Mouse (Mus musculus) testis, adult 2 months (tissue): Measurements from ENCODE around the gene Mapk8ip1. TPM values are rescaled to one million over a fixed set of nuclear protein-coding genes. Genes with fewer than 3 reads are reported as not detected.

Experiments used
- H3K27ac ChIP-seq: fragments of 200-500 bp; 2 replicates; pipeline ENCODE4 v1.5.1; 2012; ENCODE audit warnings: low read depth, low read length; ENCODE audit not compliant: control insufficient read depth, insufficient read depth
- H3K27me3 ChIP-seq: fragments of 200-500 bp; 2 replicates; pipeline ENCODE4 v1.6.1; 2012; ENCODE audit warnings: mild to moderate bottlenecking, low read length, moderate library complexity; ENCODE audit not compliant: control insufficient read depth, insufficient read depth
- H3K36me3 ChIP-seq: fragments of 200-500 bp; 2 replicates; pipeline ENCODE4 v1.6.1; 2012; ENCODE audit warnings: mild to moderate bottlenecking, low read length; ENCODE audit not compliant: control insufficient read depth, insufficient read depth
- H3K4me1 ChIP-seq: fragments of 200-500 bp; 2 replicates; pipeline ENCODE4 v1.6.1; 2012; ENCODE audit warnings: low read length; ENCODE audit not compliant: control insufficient read depth, insufficient read depth
- H3K4me3 ChIP-seq: fragments of 200-500 bp; 2 replicates; pipeline ENCODE4 v1.5.1; 2012; ENCODE audit warnings: low read depth, mild to moderate bottlenecking, low read length, moderate library complexity, mixed read lengths; ENCODE audit not compliant: control insufficient read depth
- CTCF ChIP-seq: fragments of 200-500 bp; IDR thresholded peaks from 2 replicates; pipeline ENCODE4 v1.5.1; 2012; ENCODE audit warnings: low read depth, mild to moderate bottlenecking, inconsistent platforms, low read length, moderate library complexity; ENCODE audit not compliant: control insufficient read depth, insufficient read depth, insufficient replicate concordance
- POLR2A ChIP-seq: fragments of 200-500 bp; IDR thresholded peaks from 2 replicates; pipeline ENCODE4 v1.6.1; 2012; ENCODE audit warnings: low read depth, mild to moderate bottlenecking, inconsistent platforms, low read length, moderate library complexity; ENCODE audit not compliant: control insufficient read depth
- polyA plus RNA-seq: library from polyadenylated mRNA; depleted of rRNA; stranded (reverse); fragments of >200 nt; gene quantifications from 2 replicates; pipeline ENCODE4 v1.2.3, GENCODE M21; 2012

Gene Mapk8ip1
- polyA plus RNA-seq, 1 experiment = 23.2 TPM

- TF ChIP-seq CTCF (no peak), POLR2A (peak; percentile 72; the same call in 1 of the 2 replicates)
- Histone ChIP-seq H3K36me3 (no peaks in the 10 kb centered on the region; the same call in 1 of the 2 replicates), H3K4me3 (peak overlapping the region; percentile 78), H3K27me3 (no peaks in the 10 kb centered on the region), H3K27ac (peak overlapping the region; percentile 46), H3K4me1 (no peaks in the 10 kb centered on the region)
These were observed 18.3 kb downstream of the Mapk8ip1 start for GRCm38 (mm10) chr2:92382759-92383158.

- no peaks in the 10 kb centered on the region for H3K4me1 ChIP-seq
- peak within 1 kb of the TSS; percentile 49 for H3K27ac ChIP-seq
- peak within 1 kb of the TSS; percentile 78 for H3K4me3 ChIP-seq
- no peaks in the 10 kb centered on the region; the same call in 1 of the 2 replicates for H3K36me3 ChIP-seq
- no peak for TF ChIP-seq CTCF
- no peak for TF ChIP-seq POLR2A
- H3K27me3 ChIP-seq = no peaks in the 10 kb centered on the region
These were observed 19.0 kb downstream of the Mapk8ip1 start, which contains the start of gene 1700029I15Rik for GRCm38 (mm10) chr2:92381901-92382588. Gene 1700029I15Rik (plus strand): TSS chr2:92382538.

DNA sequence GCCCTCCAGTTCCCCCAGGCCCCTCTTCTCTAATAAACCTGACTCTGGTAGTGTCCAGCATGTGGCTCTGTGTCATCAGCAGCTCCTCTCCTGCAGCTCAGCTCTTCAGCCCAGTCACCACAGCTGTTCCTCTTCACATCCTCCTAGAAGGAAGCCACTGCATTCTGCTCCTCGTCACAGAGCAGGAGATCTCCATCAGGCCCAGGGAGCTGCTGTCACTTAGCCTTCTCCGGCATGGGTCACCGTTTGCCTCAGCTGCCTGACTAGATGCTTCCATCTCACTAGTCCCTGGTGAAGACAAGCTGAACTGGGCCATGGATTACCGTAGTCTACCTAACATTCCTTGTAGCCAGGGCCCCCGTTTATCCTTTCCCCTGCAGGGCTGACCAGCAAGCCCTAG lies 19.9 kb downstream of the Mapk8ip1 start:
- Histone ChIP-seq H3K27ac (peak overlapping the region; percentile 22; the same call in 1 of the 2 replicates), H3K27me3 (no peaks in the 10 kb centered on the region), H3K4me3 (peak overlapping the region; percentile 78), H3K36me3 (no peaks in the 10 kb centered on the region; the same call in 1 of the 2 replicates), H3K4me1 (peaks cover 2% of the 10 kb centered on the region; the same call in 1 of the 2 replicates)
- TF ChIP-seq POLR2A = no peak
- no peak for TF ChIP-seq CTCF

DNA sequence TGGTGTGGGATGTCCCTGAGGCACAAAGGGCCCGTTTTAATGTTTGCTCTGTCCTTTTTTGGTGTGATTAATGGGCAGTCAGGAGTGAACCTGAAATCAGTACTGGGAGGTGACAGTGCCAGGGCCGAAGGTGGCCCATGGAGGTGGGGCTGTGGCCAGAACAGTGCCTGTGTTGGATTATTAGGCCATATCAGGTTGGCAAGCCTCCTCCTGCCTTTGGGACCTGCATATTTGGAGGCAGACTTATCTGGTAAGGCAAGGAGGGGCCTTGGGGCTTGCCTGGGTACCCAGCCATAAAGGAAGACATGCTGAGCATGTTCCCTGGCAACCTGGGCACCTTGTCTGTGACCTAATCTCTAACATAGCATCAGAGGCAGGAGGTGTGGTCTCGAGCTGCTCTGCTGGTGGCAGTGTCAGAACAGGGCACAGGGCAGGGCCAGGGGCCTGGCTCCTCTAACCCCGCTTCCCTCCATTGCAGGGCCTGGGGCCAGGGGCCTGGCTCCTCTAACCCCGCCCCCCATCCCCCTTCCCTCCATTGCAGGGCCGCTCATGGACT lies 20.5 kb downstream of the Mapk8ip1 start:
- Histone ChIP-seq H3K36me3 (no peaks in the 10 kb centered on the region; the same call in 1 of the 2 replicates), H3K27ac (peak overlapping the region; percentile 46)

DNA sequence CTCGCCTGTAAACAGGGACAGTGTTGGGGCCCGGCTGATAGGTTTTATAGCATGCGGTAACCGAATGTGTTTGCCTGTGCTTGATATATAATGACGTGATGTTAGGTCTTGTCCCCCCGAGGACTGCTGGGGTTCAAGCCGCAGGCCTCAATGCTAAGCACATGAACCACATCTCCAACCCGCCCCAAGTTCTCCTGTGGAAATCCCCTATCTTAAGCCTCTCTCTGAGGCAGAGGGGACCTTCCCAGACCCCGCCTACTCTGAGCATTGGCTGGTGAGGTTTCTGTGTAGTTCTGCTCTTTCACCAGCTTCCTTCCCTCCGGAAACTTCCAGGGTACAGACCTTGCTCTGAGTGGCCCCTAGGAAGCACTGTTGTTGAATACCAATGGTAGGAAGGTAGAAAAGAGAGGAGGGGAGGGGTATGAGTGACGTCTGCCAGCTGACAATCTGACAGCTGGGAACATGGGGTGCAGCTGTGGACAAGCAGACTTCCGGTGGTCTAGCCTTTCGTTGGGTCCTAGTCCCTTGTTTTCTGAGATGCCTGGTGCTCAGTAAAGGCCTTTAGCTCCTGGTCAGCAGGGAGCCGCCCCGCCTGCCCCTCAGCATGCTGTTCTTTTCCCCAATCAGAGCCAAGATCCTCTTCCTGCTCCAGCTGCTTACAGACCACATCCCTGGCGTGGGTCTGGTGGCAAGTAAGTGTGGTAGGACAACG lies 21.1 kb downstream of the Mapk8ip1 start:
- Histone ChIP-seq H3K27me3 (no peaks in the 10 kb centered on the region), H3K4me3 (peak overlapping the region; percentile 78), H3K36me3 (no peaks in the 10 kb centered on the region; the same call in 1 of the 2 replicates), H3K27ac (peak overlapping the region; percentile 46), H3K4me1 (peaks cover 4% of the 10 kb centered on the region)
- TF ChIP-seq POLR2A = no peak
- TF ChIP-seq CTCF = no peak

More for the DNA sequence above, 20.5 kb downstream of the Mapk8ip1 start:
- Histone ChIP-seq H3K4me1 (peaks cover 4% of the 10 kb centered on the region), H3K27me3 (no peaks in the 10 kb centered on the region), H3K4me3 (peak overlapping the region; percentile 78)
- TF ChIP-seq CTCF (no peak), POLR2A (peak; percentile 61; the same call in 1 of the 2 replicates)

- TF ChIP-seq POLR2A = no peak; the same call in 1 of the 2 replicates
- no peak for TF ChIP-seq CTCF
- Histone ChIP-seq H3K36me3 (no peaks in the 10 kb centered on the region; the same call in 1 of the 2 replicates), H3K27me3 (no peaks in the 10 kb centered on the region), H3K4me3 (peak overlapping the region; percentile 37), H3K27ac (no peak overlapping the region), H3K4me1 (peaks cover 10% of the 10 kb centered on the region)
These were observed 23.7 kb downstream of the Mapk8ip1 start for GRCm38 (mm10) chr2:92377320-92377719.

DNA sequence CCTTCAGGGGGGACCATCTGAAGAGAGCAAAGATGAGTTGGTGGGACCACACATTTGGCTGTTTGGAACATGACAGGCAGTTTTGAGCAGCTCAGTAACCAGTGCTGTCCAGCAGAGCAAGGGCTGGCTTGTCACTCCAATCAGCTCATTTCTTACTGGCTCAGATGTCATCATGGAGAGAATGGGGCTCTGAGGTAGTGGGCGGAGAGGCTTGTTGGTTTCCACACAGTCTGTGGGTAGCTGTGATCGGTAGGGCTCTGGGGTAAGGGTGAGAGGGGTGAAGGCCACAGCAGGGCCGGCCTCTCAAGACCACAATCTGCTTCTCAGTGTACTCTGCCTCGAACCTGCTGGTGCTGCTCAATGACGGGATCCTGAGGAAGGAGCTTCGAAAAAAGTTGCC lies 24.8 kb downstream of the Mapk8ip1 start:
- Histone ChIP-seq H3K27me3 (no peaks in the 10 kb centered on the region), H3K4me1 (peaks cover 19% of the 10 kb centered on the region), H3K4me3 (peak overlapping the region; percentile 90), H3K36me3 (no peaks in the 10 kb centered on the region; the same call in 1 of the 2 replicates), H3K27ac (no peak overlapping the region)
- TF ChIP-seq CTCF (no peak), POLR2A (no peak)
